Mouse (Mus musculus) skeletal muscle tissue, adult 2 months (tissue): ENCODE measurements around the gene Ttc38.

Source experiments
- DNase-seq: peaks from one replicate; pipeline ENCODE4 v3.0.0-alpha.2; 2012; ENCODE audit warnings: low read depth, low spot score

Gene Ttc38

GRCm38 (mm10) chr15:85831954-85832590 is at the start of gene Ttc38:
Gene Ttc38, plus strand, starts transcription at chr15:85832306.
- DNase-seq, result peak; percentile 80

DNA sequence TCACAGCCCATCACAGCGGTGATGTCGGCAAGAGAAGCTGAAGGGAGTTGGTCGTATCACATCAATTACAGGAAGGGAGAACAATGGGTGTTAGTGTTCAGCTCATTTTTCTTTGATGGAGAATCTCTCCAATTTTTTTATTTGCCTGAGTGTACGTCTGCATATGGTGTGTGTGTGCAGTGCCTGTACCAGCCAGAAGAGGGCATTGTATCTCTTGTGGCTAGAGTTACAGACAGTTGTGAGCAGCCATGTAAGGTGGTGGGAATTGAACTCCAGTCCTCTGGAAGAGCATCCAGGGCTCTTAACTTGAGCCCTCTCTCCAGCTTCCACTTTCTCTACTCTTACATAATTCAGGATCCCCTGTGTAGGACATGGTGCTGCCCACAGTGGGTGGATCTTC is 49.0 kb upstream of the Ttc38 start:
- no peak for DNase-seq

- DNase-seq, result no peak
Measured at GRCm38 (mm10) chr15:85784341-85784740, 47.8 kb upstream of the Ttc38 start.

DNA sequence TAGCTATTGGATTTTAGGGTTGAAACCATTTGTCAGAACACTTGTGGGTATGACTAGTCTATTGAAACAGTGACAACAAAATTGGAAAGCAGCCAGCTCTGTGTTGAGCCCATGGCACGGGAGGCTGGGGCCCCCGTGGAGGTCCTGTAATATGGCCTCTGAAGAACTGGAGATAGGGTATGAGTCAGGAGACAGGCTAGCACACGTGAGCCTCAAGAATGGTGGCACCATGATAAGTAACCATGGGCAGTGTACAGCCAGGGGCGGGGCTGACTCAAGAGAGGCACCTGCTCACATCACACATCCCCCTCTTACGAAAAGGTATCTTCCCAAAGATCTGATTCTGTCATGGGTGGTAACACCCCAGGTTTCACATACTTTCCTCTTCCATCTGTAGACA is 45.4 kb upstream of the Ttc38 start:
- no peak for DNase-seq

GRCm38 (mm10) chr15:85787482-85787881 is 44.6 kb upstream of the Ttc38 start:
- DNase-seq, result no peak

DNA sequence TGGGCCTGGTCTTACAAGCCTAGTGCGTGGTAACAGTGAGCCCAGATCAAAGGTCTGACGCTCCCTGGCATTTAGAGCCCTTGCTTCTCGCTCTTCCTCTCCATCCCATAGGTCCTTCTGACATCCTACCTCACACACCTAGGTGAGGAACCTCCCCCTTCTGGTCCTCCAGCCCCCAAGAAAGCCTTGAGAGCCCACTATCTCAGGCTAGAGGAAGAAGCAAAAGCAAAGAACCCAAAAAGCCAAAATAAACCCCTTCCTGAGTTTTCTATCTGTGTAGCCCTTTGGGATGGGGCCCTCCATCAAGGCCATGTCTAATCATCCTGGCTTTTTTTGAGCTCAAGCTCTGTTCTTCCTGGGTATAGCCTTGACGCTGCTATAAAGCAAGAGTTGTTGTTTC is 44.1 kb upstream of the Ttc38 start:
- no peak for DNase-seq

DNA sequence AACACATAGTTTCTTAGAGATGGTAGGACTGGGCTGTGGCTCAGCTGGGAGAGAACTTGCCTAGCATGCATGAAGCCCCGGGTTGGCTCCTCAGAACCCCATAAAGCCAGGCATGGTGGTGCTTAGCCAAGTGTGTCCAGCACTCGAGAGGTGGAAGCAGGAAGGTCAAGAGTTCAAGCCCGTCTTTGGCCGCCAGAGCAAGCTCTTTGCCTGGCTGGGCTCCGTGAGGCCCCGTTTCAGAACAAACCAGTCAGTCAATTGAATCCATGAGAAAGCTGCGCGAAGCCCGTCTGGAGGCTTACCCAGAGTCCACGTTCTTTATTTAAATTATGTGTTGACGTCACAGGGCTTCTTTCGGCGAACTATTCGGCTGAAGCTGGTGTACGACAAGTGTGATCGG is 43.5 kb upstream of the Ttc38 start:
- DNase-seq, result no peak

GRCm38 (mm10) chr15:85791449-85791848 is 40.7 kb upstream of the Ttc38 start:
- no peak for DNase-seq

GRCm38 (mm10) chr15:85792819-85793218 is 39.3 kb upstream of the Ttc38 start:
- no peak for DNase-seq

GRCm38 (mm10) chr15:85795516-85795915 is 36.6 kb upstream of the Ttc38 start:
- no peak for DNase-seq

- peak; percentile 63 for DNase-seq
Measured at GRCm38 (mm10) chr15:85798676-85799075, 33.4 kb upstream of the Ttc38 start.

- no peak for DNase-seq
Measured at GRCm38 (mm10) chr15:85802931-85803330, 29.2 kb upstream of the Ttc38 start.

DNA sequence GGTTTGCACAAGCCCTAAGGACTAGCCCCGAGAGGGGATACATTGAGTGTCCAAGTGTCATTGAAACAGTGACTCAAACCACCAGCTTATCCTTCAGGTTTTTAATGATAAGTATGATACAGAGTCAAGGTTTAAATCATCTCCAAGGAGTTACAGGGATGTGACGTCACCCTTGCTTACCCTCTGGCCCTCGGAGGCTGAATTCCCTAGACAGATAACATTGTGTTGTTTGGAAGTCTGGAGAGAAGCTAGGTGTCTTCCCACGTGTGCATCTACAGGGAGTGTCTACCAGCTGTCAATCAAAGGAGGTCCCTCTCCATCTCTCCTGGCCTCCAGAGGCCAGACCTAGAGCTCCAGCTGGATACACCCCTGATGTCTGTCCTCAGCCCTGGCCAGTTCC is 25.2 kb upstream of the Ttc38 start:
- no peak for DNase-seq

DNA sequence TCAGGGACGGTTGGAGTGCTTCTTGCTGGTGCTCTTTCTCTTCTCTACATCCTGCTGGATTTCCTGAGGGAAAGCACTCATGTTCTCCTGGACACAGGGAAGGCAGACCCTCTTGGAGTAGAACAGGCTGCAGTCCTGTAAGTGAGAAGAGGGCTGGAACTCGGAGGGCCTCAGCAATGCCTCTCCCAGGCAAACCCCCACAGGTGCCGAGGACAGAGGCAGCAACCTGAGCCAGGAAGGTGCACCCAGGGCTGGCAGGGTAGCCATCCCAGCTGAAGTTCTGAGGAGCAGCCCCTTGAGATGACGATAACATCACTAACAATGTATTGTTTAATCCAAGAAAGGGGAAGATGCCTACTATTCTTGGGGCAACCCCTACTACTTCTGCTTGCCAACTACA is 24.7 kb upstream of the Ttc38 start:
- DNase-seq, result no peak

GRCm38 (mm10) chr15:85808031-85808430 is 24.1 kb upstream of the Ttc38 start:
- DNase-seq, result no peak

DNA sequence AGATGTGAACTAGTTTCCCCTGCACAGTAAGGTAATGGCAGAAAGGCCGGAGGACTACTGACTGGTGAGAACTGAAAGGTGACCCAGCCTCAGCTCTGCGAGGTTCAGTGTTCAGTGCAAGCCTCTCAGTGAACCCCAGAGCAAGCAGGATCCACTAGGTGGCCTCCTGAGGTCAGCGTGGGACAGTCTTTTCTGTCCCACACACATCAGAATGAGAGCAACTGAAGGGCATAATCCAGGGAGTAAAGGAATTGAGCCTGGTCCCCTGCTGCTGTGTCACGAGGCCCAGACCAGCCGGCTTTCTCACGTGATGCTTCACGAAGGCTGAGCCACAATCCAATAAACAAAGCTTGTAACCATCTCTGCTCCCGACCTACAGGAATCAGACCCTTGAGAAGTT is 23.7 kb upstream of the Ttc38 start:
- no peak for DNase-seq

DNA sequence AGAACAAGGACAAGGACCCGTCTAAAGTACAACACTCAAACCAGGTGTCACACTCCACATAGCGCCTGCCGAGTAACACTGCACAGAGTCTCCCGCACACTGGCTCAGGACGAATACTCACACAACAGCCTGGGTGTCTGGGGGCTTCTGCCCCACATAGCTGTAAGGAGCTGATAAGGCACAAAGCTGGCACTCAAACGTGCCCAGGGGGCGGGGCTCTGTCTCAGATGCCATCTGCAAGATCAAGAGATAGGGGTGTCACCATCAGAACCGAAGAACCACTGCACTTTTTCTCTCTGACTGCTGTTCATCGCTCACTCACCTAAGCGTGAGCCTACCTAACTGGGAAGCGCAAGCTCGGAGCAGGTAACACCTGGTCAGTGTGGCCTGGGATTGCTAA is 23.0 kb upstream of the Ttc38 start:
- no peak for DNase-seq

- DNase-seq, result no peak
Measured at GRCm38 (mm10) chr15:85810462-85810805, 21.7 kb upstream of the Ttc38 start.

DNA sequence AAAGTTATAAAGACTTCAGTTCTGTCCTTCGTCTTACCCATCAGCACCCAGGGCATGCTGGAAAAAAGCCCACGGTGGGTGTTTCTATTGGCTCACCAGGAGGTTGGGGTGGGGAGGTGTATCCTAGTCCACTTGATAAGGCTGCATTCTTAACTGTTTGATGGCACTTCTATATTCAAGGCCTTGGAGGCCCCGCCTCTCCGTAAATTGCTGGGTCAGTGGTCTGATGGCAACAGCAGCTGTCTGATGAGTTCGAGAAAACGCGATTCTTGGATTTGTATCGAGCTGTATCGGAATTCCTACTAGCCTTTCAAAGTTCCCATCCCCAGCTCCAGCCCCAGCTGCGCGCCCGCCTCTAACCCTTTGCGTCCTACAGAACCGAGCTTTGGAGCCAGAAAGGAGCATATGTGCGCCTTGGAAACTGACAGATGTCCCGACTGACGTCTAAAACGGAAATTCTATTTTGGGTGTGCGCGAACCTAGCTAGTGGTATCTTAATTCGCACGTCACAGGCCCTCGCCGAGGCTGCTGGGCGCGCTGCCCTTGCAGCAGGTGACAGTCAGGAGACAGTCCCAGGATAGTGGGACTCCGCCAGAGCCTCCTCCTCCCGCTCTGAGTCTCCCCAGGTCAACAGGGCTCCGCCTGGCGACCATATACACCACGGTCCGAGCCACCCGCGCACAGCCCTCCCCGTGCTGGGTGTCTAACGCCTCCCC is 21.1 kb upstream of the Ttc38 start:
- peak; percentile 89 for DNase-seq

DNA sequence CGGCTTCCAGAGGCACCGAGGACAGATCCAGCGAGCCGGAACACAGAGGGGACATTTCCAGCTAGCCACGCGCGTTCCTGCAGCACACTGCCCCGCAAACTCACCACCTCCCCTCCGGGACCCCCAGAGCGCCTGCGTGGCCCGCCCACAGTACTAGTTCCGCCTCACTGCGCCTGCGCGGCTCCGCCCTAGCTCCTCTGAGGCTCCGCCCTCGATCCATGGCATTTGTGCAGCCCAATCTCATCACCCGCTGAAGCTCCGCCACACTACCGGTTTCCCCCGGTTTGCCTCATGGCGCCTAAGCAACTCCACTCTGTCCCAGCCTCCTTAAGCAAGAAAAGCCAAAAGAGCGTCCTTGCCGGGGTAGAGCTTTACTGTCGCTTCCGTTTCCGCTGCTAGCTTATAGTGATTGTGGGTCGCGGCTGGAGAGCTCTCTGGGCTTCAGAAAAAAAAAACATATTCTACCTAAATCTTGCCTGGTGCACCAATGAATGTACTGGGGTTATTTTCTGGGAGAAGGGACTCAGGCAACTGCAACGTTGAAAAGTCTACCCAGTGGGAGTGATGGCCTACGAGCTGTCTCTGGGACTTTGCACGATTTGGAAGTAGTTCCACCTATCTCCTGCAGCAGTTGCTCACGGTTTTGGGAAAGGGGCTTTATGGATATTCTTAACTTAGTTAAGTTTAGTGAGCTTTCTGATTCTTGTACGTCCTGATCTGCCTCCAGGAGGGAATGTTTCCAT is 20.4 kb upstream of the Ttc38 start, which contains the start of gene Cdpf1:
Gene Cdpf1, minus strand, starts transcription at position 163 of the 743 bp plus-strand sequence.
- peak; percentile 98 for DNase-seq

DNA sequence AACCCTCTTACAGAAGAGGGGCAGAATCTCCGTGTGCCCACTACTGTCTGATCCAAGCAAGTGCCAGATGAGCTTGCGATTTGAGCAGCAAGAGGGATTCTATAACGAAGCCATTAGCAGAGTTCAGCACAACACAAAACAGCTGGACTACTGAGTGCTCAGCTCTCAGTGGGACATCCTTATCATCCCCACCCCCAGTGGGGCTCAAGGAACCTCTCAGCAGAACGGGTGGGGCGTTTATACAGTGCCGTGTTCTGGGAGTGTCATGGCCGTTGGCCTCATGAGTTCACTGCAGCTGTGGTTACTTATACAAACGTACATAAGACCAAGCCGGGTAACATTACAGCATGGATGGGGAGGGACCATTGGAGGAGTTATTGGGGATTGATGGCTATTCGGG is 18.7 kb upstream of the Ttc38 start:
- DNase-seq, result no peak

DNA sequence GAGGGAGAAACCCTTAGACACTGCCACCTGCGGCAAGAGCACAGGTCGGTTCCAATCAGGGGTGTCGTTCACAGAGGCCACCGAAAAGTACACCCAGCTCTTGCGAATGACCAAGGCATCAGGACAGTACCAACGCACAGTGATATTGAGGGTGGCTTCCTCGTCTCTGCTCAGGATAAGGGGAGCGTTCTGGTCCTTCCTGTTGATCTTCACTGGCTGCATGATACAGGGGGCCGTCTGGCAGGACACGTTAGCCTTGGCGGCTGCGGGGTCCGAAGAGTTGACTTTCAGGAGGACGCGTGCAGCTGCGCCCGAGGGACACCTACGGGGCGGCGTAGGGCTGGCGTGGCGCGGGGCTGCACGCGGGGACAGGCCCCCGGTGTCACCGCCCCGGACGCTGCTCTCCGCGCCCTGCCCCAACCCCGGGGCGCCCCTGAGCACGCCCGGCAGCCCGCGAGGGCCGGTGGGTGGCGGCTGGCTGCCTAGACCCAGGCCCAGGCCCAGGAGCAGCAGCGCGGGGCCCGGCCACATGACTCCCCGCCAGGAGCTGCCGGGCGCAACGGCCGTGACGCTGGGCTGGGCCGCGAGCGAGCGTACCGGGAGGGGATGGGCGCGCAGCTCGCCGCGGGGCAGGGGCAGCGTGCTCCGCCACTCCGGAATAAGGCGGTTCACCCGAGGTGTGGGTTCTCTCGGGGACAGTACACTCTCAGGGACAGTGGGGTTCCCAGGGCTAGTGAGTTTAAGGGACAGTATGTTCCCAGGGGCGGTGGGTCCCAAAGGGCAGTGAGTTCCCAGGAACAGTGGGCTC is 10.7 kb upstream of the Ttc38 start, which contains the start of gene Pkdrej:
Gene Pkdrej, minus strand, starts transcription at position 532 of the 808 bp plus-strand sequence.
- no peak for DNase-seq
